Mouse (Mus musculus): ENCODE results near the gene Kremen1. TPM values are rescaled to one million over a fixed set of nuclear protein-coding genes. Genes with fewer than 3 reads are reported as not detected.

The Kremen1 gene
- polyA plus RNA-seq, 1 experiment: 2.1 TPM

DNA sequence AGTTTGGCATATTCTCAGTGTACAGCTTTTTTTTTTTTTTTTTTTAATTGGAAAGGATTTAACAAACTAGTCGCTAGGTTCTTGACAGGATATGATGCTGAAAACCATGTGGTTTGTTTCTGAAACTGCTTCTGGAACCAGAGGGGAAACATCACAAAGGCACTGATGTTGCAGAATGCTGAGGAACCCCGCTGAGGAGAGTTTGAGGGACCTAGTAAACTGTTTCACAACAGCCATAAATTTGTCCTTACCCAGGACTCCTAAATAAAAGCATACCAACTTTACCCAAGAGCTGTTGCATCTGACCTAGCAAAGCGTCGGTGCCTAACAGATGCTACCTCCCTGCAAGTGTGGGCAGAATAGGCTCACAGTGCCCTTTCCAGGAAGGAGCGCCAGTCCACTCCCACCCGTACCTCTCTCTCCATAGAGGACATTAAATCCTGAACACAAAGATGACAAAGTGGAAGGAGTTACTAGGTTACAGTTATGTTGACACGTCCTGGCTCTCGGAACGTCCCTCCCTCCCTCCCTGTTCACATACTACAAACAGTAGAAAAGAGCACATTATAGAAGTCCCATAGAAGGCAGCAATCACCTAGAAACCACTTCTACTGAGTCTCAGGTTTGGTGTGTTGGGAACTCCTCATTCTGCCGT, 1.3 kb downstream of the Kremen1 start:
- TF ChIP-seq POLR2A (IDR thresholded peaks at IDR 0.05; ENCODE audit: borderline replicate concordance, control insufficient read depth, low read depth, low read length) (no peak), CTCF (IDR thresholded peaks at IDR 0.05; ENCODE audit: control insufficient read depth, insufficient read depth, low read length) (no peak)
- H3K4me1 ChIP-seq (ENCODE audit: control insufficient read depth, insufficient read depth, low read length): no peaks in the 10 kb centered on the region; the same call in 1 of the 2 replicates

GRCm38 (mm10) chr11:5258036-5258435, 3.3 kb downstream of the Kremen1 start:
- no peak for TF ChIP-seq CTCF (IDR thresholded peaks at IDR 0.05; ENCODE audit: control insufficient read depth, insufficient read depth, low read length)
- no peak for TF ChIP-seq POLR2A (IDR thresholded peaks at IDR 0.05; ENCODE audit: borderline replicate concordance, control insufficient read depth, low read depth, low read length)
- H3K27ac ChIP-seq (ENCODE audit: control insufficient read depth, insufficient read depth, low read depth, low read length, poor library complexity): no peak overlapping the region
- 84% methylated on average over 6 of the region's 6 CpGs for WGBS
- no peaks in the 10 kb centered on the region; the same call in 1 of the 2 replicates for H3K4me1 ChIP-seq (ENCODE audit: control insufficient read depth, insufficient read depth, low read length)
- no peak overlapping the region for H3K4me3 ChIP-seq (replicated peaks; ENCODE audit: control insufficient read depth, low read depth, low read length)

More for the DNA sequence above, 1.3 kb downstream of the Kremen1 start:
- Histone ChIP-seq H3K27ac (ENCODE audit: control insufficient read depth, insufficient read depth, low read depth, low read length, poor library complexity) (no peak overlapping the region), H3K4me3 (replicated peaks; ENCODE audit: control insufficient read depth, low read depth, low read length) (no peak overlapping the region)
- 15% methylated on average over 10 of the region's 10 CpGs for WGBS

DNA sequence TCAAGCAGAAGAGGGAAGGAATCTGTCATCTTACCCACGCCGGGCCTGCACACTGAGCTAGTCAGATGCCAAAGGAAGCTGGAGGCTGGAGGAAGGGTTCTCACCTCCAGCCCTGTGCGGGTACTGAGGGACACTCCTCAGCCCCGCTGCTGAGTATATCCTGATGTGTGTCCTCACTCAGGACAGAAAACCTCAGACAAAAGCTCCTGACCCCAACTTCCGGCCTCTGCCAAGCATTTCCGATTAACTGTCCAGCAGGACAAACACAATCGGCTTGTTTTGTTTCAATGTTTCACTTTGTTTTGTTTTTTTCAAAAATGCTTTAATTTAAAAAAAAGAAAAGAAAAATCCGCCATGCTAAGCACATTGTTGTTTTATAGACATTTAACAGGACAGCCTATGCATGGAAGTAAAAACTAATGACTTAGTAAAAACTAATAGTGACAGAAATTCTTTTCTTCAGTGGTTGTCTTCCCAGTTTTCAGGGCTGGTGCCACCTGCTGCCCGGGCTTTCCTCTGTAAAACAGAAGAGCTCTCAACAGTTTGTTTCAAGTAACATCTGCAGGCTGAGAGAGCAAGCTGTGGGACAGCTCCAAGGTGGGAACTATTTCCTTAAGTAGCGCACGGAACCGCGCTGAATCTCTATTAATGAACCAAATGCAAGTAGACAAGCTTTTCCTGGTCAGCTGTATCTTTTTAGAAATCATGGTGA, 4.1 kb downstream of the Kremen1 start:
- H3K27ac ChIP-seq (ENCODE audit: control insufficient read depth, insufficient read depth, low read depth, low read length, poor library complexity): no peak overlapping the region
- H3K4me3 ChIP-seq (replicated peaks; ENCODE audit: control insufficient read depth, low read depth, low read length): no peak overlapping the region
- no peaks in the 10 kb centered on the region; the same call in 1 of the 2 replicates for H3K4me1 ChIP-seq (ENCODE audit: control insufficient read depth, insufficient read depth, low read length)
- 68% methylated on average over 13 of the region's 13 CpGs for WGBS
- TF ChIP-seq POLR2A (IDR thresholded peaks at IDR 0.05; ENCODE audit: borderline replicate concordance, control insufficient read depth, low read depth, low read length): no peak
- no peak for TF ChIP-seq CTCF (IDR thresholded peaks at IDR 0.05; ENCODE audit: control insufficient read depth, insufficient read depth, low read length)

GRCm38 (mm10) chr11:5255509-5256014, 5.8 kb downstream of the Kremen1 start:
- H3K27ac ChIP-seq (ENCODE audit: control insufficient read depth, insufficient read depth, low read depth, low read length, poor library complexity): no peak overlapping the region
- WGBS: 81% methylated on average over 9 of the region's 9 CpGs
- H3K4me1 ChIP-seq (ENCODE audit: control insufficient read depth, insufficient read depth, low read length): no peaks in the 10 kb centered on the region; the same call in 1 of the 2 replicates
- H3K4me3 ChIP-seq (replicated peaks; ENCODE audit: control insufficient read depth, low read depth, low read length): no peak overlapping the region
- TF ChIP-seq CTCF (IDR thresholded peaks at IDR 0.05; ENCODE audit: control insufficient read depth, insufficient read depth, low read length): no peak
- no peak for TF ChIP-seq POLR2A (IDR thresholded peaks at IDR 0.05; ENCODE audit: borderline replicate concordance, control insufficient read depth, low read depth, low read length)

- 44% methylated on average over 2 of the region's 2 CpGs for WGBS
- TF ChIP-seq CTCF (IDR thresholded peaks at IDR 0.05; ENCODE audit: control insufficient read depth, insufficient read depth, low read length) (no peak), POLR2A (IDR thresholded peaks at IDR 0.05; ENCODE audit: borderline replicate concordance, control insufficient read depth, low read depth, low read length) (no peak)
- Histone ChIP-seq H3K4me1 (ENCODE audit: control insufficient read depth, insufficient read depth, low read length) (no peaks in the 10 kb centered on the region; the same call in 1 of the 2 replicates), H3K27ac (ENCODE audit: control insufficient read depth, insufficient read depth, low read depth, low read length, poor library complexity) (no peak overlapping the region), H3K4me3 (replicated peaks; ENCODE audit: control insufficient read depth, low read depth, low read length) (no peak overlapping the region)
Measured at GRCm38 (mm10) chr11:5254016-5254415, 7.3 kb downstream of the Kremen1 start.

DNA sequence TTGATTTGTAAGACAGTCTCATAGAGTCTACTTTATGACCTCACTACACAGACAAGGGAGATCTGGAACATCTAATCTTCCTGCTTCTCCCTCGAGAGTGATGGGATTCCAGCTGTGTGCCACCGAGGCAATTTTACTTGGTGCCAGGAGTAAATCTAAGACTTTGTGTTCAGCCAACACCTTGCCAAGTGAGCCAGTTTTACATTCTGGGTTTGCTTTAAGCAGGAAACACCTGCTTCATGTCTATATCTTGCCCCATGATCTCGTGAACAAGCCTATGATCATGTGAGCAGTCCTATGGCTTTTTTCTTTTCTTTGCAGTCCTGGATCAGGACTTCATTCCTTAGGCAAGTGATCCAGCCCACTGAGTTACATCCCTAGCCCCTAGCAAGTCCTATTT, 7.8 kb downstream of the Kremen1 start:
- Histone ChIP-seq H3K4me3 (replicated peaks; ENCODE audit: control insufficient read depth, low read depth, low read length) (no peak overlapping the region), H3K4me1 (ENCODE audit: control insufficient read depth, insufficient read depth, low read length) (no peaks in the 10 kb centered on the region; the same call in 1 of the 2 replicates), H3K27ac (ENCODE audit: control insufficient read depth, insufficient read depth, low read depth, low read length, poor library complexity) (no peak overlapping the region)
- TF ChIP-seq CTCF (IDR thresholded peaks at IDR 0.05; ENCODE audit: control insufficient read depth, insufficient read depth, low read length) (no peak), POLR2A (IDR thresholded peaks at IDR 0.05; ENCODE audit: borderline replicate concordance, control insufficient read depth, low read depth, low read length) (no peak)
- WGBS: 12% methylated on average over 3 of the region's 3 CpGs

GRCm38 (mm10) chr11:5252727-5253126, 8.6 kb downstream of the Kremen1 start:
- Histone ChIP-seq H3K4me3 (replicated peaks; ENCODE audit: control insufficient read depth, low read depth, low read length) (no peak overlapping the region), H3K4me1 (ENCODE audit: control insufficient read depth, insufficient read depth, low read length) (no peaks in the 10 kb centered on the region; the same call in 1 of the 2 replicates), H3K27ac (ENCODE audit: control insufficient read depth, insufficient read depth, low read depth, low read length, poor library complexity) (no peak overlapping the region)
- WGBS: 83% methylated on average over 8 of the region's 8 CpGs
- no peak for TF ChIP-seq CTCF (IDR thresholded peaks at IDR 0.05; ENCODE audit: control insufficient read depth, insufficient read depth, low read length)
- TF ChIP-seq POLR2A (IDR thresholded peaks at IDR 0.05; ENCODE audit: borderline replicate concordance, control insufficient read depth, low read depth, low read length): no peak

GRCm38 (mm10) chr11:5251112-5251511, 10.2 kb downstream of the Kremen1 start:
- 83% methylated on average over 6 of the region's 6 CpGs for WGBS
- no peak for TF ChIP-seq POLR2A (IDR thresholded peaks at IDR 0.05; ENCODE audit: borderline replicate concordance, control insufficient read depth, low read depth, low read length)
- no peak for TF ChIP-seq CTCF (IDR thresholded peaks at IDR 0.05; ENCODE audit: control insufficient read depth, insufficient read depth, low read length)
- H3K4me3 ChIP-seq (replicated peaks; ENCODE audit: control insufficient read depth, low read depth, low read length): no peak overlapping the region
- H3K4me1 ChIP-seq (ENCODE audit: control insufficient read depth, insufficient read depth, low read length): no peaks in the 10 kb centered on the region; the same call in 1 of the 2 replicates
- no peak overlapping the region for H3K27ac ChIP-seq (ENCODE audit: control insufficient read depth, insufficient read depth, low read depth, low read length, poor library complexity)

Measured in bone marrow, adult 2 months (tissue).